Mouse (Mus musculus): ENCODE measurements at regions not wholly inside any gene's neighbourhood (a gene's known extent, or its start where the extent isn't known, plus 50 kb on each side); places are given as distances from the start of the nearest gene placed in this dataset.

DNA sequence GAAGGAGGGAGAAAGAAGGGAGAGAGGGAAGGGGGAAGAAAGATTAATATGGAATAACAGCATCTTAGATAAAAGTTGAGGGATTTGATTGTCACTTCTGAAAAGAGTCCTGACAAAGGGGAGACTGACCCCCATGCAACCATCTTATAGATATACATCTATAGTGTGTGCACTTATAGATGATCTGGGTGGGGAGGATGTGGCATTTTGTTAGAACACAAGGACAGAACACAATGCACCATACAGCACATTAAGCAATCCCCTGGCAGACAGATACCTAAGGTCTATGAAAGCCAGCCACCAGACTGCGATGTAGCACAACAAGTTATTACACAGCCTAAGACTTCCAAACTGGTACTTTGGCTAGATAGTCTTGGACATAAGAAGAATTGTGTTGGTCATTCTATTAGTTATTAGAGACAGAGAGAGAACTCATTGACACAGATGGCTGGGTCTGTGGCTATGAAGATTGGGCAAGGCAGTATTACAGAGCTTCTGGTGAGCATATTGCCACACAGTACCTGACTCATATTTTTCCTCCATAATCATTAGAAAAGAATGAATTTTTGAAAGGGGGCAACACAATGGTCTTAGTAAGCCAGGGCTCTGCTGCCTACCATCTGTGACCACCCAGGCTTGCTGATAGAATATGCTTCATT lies 126.3 kb upstream of the Itgb1 start:
- no peak for DNase-seq

GRCm38 (mm10) chr8:128560418-128560817 lies 125.0 kb upstream of the Itgb1 start:
- no peak for DNase-seq

- no peak for DNase-seq
Observed at GRCm38 (mm10) chr8:128561016-128561415, 124.4 kb upstream of the Itgb1 start.

DNA sequence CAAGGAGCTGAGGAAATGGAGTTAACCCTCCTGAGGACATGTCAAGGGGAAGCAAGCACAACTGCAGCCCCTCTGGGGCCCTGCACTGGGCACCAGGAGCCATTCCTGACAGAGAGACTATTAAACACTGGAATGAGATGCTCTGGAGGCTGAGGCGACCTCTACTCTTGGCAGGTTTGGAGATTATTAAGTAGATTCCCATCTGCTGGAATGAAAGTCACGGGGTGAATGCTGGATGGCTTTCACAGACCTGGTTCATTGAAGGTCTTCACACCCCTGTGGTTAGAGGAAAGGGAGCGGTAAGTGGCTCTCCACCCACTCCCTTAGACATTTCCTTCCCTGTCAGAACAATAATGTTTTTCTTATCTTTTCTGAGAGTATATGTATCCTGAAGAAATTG lies 122.8 kb upstream of the Itgb1 start:
- no peak for DNase-seq

DNA sequence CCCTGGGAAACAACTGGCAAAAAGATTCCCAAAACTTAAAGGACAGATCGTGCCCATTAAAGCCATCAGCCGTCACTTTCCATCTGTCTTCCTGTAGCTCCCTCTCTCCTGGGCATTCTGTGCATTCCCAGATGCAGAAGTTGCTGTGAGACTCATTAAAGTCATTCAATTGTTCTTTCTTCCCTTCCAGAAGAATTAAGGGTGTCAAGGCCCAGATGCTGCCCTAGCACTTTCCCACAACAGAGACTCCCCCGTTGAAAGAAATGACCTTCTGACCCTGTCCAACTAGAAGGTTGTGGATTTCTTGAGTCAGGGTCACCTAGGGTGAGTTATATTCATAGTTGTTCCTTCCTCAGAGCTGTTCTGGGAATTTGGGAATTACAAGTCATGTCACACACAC lies 121.7 kb upstream of the Itgb1 start:
- no peak for DNase-seq

- DNase-seq, result no peak
Observed at GRCm38 (mm10) chr8:128572291-128572690, 113.2 kb upstream of the Itgb1 start.

- DNase-seq, result no peak
Observed at GRCm38 (mm10) chr8:128594114-128594513, 91.3 kb upstream of the Itgb1 start.

DNA sequence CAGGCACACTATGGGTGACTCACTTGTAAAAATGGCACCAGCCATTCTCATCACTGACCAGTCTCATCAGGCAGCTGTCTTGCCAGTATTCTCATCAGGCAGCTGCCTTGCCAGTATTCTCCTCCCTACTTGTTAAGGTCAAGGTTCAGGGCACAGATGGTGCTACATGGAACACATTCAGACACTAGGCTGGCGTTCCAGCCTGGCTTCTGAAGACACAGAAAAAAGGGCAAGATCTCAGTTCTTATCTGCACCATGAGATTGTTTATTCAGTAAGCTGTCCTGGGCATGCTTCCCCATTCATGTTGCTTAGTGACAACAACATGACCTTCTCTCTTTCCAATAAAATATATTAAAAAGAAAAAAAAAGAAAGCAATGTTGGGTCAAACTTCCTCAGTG lies 90.7 kb upstream of the Itgb1 start:
- no peak for DNase-seq

DNA sequence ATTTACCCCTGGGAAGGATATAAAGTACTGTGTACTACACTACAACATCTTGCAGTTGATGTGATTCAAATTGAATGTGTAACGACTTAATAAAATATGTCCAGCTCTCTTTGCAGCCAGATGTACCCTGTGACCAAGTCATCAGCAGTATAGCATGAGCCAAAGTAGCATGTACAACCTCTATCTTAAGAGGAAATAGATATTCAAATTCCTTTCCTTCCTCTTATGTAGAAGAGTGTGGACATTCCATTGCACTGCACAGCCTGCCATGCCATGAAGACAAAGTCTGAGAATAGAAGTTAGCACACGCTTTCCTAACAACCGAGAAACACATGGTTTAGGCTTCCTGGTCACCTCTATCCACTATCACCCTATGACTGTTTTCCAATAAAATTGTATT lies 79.9 kb upstream of the Itgb1 start:
- no peak for DNase-seq

DNA sequence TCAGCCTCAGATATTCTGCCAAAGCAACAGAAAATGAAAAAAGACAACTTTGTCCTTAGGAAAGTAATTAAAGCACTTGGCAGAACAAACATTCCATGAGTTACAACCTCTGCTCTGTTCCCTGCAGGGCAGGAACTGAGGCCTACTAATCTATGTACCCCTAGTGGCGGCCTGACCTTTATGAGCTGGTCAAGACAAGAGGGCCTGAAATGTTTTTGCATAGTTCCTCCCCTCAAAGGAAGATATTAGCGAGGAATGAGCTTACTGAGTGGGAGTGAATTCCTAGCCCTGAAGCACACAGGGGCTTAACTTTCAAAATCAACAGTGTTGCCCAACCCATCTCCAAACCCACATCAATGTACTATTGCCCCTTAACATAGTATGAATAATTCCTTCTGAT lies 76.6 kb upstream of the Itgb1 start:
- no peak for DNase-seq

DNA sequence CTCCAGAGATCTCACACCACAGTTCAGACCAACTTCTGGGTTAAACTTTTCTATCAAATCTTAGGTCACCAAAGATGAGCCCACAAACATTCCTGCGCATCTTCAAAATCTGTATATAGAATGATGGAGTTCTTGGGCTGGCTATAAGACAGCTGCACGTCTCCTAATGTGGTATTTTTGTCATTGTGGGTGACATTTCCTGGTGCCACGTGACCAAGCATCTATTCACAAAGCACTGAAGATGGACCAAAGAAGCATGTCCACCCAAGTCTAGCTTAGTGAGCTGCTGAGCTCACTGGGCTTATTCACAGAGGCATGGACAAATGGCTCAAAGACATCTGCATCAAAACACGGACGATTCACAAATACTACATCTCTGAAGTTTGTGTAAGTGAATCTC lies 72.8 kb upstream of the Itgb1 start:
- DNase-seq, result no peak

GRCm38 (mm10) chr8:128617854-128618253 lies 67.6 kb upstream of the Itgb1 start:
- peak; percentile 28 to 36 for DNase-seq

GRCm38 (mm10) chr8:128619086-128619485 lies 66.4 kb upstream of the Itgb1 start:
- DNase-seq, result peak; percentile 47 to 65

All from cerebellum, postnatal 25 days (tissue).